Mouse (Mus musculus): Measurements from ENCODE around the gene Rbm45.
A peak's percentile ranks its signal among the peaks of the same experiment; 100 is the strongest.

Gene Rbm45

DNA sequence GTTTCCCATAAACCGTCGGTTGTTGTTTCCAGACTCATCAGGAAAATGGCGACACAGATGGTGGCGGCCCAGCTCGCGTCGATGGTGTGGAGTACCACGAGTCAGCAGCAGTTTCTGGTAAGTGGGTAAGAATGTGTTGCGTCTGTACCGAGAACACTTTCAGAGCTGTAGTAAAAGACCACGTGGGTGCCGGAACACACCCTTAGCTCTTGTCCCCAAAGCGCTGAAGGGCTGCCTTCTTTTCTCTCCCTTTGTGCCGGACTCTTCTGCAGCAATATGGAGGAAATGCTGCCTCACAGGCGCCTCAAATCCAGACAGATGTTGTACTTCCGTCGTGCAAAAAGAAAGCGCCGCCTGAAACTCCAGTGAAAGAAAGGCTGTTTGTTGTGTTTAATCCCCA is 8.9 kb downstream of the Rbm45 start:
- DNase-seq (ENCODE audit: low read depth, low spot score) = no peak

DNA sequence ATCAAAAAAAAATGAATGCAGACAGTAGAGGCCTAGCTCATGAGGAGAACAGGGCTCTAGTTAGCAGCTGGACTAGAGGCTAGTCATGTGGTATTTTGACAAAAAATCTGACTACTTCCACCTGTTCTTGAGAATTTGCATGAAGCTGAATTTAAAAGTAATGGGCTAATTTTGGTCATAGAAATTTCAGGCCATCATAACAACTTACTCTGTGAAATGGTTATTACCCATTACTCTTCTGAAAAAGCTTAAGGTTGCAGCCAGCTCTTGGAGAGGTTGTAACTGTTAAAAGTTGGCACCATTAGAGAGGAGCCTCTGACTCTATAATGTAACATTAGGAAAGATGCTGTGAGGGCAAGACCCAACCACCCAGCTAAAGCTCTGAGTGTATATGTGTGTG is 16.7 kb downstream of the Rbm45 start:
- no peak for DNase-seq (ENCODE audit: low read depth, low spot score)

DNA sequence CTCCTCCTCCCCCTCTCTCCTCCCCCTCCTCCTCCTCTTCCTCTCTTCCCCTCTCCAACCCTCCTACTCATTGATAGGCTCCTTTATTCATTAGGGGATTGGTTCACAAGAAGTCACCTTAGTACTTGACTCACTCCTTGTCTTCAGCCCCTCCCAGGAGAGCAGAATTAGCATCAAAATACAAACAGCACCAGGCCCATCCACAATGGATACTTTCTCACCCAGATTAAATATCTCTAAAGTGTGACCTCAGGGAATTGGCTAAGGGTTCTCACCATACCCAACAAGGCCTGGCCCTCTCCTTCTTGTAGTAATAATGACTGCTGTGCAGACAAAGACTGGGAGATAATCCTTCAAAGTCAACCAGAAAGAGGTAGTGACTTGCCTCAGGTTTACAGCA is 30.4 kb downstream of the Rbm45 start:
- no peak for DNase-seq (ENCODE audit: low read depth, low spot score)

DNA sequence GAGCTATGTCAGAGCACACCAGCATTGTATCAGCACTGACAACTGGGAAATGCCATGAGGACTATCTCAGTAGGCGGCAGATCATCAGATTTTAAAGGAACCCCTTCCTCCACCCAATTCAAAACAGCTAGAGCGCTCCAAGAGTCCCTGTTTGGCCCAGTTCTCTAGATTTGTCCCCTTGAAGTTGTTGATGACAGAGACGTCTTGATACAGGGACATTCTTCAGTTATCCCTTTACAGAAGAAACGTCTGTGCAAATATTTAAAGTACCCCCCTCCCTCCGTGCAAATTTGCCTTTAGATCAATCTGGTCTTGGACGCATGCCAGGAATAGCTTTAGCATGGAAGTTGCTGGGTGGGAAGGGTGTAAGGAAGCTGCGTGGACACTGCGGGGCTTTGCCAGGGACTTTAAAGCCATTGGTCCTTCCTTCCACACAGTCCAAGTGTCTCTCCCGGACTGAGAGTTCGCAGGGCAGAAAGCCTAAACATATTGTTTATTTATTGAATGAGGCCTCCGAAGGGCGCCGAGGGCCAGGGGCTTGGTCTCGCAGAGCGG is 35.9 kb downstream of the Rbm45 start:
- peak; percentile 10 for DNase-seq (ENCODE audit: low read depth, low spot score)

DNA sequence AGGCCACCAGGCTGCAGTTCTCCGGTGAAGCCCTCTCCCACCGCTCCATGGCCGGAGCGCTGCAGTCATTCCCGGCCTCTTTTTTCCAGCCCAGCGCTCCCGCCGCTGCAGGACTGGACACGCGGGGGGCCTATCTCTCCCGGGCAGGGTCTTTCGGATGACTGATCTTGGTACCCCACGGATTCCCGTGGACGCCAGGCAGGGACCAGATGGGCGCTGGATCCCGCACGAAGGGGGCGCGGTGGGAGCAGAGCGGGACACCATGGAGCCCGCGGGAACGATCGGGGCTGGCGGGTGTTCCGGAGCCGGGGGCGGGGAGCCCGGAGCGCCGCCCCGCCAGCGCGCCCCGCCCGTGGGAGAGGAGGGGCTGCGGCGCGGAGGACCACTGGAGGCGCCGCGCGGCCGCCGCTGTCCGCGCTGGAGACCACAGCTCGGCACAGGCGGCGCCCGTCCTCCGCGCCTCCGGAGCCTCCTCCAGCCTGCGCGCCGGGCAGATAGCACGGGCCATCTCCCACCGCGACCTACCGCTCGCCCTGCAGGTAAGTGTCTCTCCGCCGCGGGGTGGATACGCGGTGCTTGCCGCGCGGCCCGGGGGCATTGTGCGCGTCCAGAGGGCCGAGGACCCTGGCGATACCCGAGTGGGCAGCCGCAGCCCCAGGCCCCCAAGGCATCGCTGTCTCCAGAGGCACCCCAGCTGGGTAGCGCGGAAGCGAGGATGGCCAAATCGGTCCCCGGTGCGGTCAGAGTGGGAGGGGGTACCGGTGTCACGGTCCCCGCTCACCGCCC is 36.6 kb downstream of the Rbm45 start, which contains the start of gene Osbpl6:
Gene Osbpl6 (plus strand): TSS at position 358 of the 786 bp plus-strand sequence.
- DNase-seq (ENCODE audit: low read depth, low spot score) = peak; percentile 44

DNA sequence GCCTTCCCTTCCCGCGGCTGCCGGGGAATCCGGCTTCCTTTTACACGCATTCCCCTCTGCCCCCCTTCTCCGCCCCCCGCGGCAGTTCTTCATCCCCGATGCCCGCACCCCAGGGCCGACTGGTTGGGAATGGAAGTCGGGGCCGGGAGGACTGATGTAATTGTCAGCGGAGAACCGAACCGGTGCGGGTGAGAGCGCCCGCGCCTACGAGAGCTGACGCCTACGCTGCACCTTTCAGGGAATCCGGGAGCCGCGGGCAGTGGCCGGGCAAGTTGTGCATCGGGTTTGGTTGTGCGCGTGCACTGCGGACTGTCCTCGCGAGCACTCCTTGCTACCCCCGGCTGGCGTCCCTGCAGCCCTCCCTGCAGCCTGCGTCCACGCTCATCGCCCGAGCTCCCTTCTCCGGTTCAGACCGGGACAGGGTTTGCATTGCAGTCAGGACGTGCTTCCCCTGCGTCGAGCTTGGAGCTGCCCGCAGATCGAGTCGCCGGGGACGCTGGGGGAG is 37.2 kb downstream of the Rbm45 start:
- DNase-seq (ENCODE audit: low read depth, low spot score) = peak; percentile 35

DNA sequence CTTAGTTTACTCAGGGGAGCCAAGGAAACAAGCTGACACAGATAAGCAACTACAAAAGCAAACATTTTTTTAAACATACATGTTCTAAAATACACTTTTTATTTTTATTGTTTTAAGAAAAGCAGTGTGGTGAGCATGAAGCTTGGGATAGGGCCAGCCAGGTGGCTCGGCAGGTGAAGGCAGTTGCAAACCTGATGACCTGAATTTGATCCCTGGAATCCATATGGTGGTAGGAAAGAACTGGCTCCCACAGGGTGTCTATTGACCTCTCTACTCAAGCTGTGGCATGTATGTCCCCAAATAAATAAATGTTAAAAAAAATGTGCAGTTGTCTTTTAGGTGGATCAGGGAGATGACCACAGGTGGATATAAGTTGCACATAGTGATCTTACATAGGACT is 39.7 kb downstream of the Rbm45 start:
- DNase-seq (ENCODE audit: low read depth, low spot score) = no peak

DNA sequence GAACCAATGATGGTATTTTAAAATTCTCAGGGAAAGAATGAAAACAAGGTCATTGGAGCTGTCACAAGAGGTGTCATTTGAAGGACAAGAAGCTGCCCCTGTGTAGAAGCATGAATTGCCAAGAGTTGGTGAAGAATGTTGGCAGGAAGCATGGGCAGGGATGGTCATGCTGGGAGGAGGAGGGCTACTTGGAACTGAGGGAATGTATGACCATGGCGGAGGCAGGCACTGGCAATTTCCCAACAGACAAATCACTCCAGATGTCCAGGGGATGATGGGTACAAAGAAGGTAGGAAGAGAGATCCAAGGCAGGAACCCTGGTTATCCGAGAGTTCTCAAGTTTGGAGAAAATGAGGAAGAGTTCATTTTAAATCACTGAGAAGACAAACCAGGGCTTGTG is 40.2 kb downstream of the Rbm45 start:
- no peak for DNase-seq (ENCODE audit: low read depth, low spot score)

DNA sequence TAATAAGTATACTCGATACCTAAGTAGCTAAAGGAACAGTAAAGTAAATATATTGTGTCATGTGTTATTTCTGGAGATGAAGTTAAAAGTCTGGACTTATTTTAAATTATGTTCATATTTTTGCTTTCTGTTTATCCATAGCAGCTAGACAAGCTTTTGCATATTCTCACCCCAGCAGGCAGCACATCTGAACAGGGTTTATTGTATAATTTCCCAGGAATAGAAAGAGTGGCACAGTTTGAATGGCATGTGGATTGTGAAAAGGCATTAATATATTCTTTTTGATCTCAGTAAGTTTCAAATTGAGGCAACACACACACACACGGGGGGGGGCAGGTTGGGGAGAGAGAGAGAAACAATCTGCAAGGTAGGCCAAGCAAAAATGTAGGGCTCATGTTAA is 43.1 kb downstream of the Rbm45 start:
- DNase-seq (ENCODE audit: low read depth, low spot score) = no peak

DNA sequence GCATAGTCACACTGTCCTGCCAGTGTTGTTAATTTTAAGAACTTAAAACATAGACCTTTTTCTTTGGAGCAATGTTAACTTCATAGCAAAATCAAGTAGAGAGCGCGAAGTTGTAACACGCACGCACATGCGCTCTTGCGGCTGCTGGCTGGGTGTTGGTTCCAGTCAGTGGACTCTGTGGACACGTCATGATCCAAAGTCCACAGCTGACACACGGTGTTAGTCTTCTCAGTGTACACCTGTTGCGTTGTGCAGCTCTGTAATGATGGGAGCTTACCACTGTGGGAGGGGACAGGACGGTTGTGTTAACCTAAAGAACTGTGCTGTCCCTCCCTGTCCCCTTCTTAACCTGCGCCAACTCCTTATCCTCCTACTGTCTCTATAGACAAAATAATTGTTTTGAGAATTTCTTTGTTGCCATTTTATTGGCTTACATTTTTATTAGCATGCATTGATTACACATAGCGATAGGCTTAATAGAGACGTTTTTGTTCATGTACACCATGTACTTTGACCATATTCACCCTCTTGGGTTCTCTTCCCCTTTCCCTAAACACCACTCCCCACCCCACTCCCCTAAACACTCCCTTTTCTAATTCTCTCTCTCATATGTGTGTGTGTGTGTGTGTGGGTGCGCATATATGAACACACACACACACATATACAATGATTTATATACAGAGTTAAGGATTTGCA is 47.8 kb downstream of the Rbm45 start:
- no peak for DNase-seq (ENCODE audit: low read depth, low spot score)

DNA sequence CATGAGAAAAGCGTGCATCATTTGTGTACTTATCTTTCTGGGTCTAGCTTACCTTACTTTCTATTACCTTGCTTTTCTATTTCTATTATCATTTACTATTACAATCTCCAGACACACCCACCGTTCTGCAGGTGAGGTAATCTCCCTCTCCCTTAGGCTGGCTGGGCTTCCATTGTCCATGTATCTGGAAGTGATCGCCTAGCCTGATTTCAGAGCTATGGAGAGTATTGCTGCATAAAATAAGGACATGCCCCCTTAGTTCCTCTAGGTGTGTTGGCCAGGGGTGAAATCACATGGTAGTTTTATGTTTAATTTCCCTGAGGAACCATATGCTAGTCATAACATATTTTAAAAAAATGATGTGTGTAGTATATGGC is 48.3 kb downstream of the Rbm45 start:
- no peak for DNase-seq (ENCODE audit: low read depth, low spot score)

DNA sequence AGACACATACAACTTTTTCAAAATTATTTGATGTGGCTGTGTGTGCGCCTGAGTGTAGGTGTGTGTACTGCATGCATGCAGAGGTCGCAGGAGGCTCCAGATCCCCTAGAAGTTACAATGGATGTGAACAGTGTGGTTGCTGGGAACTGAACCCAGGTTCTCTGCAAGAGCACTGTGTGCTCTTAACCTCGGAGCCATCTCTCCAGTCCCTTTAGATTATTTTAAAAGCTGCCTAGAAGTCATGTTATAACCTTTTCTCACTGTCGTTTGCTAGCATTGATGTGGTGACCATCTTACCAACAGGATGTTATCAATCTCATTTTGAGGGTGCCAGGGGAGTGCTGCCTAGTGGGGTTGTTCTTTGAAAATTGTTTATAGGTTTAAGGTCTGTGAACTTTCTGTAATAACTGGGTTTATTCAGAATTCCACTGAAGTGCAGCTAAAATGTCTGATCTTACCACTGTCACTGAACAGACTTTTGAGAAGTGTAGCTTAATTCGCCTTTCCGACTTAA is 51.7 kb downstream of the Rbm45 start:
- DNase-seq (ENCODE audit: low read depth, low spot score) = peak; percentile 4

DNA sequence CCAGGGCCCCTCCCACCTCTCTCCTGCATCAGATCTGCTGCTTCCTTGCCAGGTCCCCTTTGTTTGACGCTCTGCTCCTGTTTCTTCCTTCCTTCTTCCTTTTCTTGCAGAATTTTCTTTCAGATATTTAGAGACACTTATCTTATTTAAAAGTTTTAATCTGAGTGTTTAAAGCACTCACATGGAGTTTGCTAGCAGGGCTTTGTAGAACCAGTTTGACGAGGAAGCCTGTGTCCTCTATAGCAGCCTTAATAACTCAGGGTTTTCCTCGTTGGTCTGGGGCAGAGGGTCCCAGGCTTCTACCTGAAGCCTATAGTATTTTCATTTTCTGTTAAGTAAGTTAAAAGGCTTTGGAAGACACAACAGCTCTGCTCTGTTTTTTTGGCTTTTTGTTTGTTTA is 57.0 kb downstream of the Rbm45 start:
- no peak for DNase-seq (ENCODE audit: low read depth, low spot score)

DNA sequence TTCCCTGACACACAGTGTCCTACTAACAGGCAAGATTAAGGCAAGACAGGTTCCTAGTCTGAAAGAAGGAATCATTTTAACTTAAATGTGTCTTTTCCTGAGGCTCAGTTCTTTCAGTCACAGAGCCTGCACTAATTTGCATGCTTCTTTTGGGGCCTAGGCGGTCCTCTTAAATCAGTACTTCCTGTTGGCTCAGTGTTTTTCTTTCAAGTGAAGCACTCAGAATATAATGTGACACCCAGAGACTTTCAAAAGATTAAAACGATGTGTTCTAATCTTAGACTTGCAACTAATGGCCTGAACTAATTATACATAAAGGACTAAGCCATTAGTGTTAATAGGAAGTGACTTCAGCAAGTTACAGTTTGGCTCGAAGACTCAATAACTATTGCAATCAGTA is 59.5 kb downstream of the Rbm45 start:
- DNase-seq (ENCODE audit: low read depth, low spot score) = peak; percentile 4

DNA sequence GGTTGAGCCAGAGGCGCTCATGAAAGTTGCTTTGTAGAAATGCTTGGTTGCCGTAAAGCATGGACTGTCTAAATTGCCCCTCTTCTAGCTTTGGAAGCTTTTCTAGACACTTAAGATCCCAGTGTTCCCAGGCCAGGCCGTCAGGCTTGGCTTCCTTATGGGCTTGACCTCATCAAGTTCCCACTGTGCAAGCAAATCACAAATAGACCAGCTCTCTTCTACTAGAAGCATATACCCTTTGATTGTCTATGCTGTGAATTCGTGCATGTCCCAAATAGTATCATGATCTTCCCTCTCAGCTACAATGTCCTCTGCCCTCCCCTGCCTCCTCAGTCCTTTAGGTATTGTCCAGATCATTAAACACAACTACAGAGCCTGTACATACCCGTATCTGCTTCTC is 60.1 kb downstream of the Rbm45 start:
- no peak for DNase-seq (ENCODE audit: low read depth, low spot score)

DNA sequence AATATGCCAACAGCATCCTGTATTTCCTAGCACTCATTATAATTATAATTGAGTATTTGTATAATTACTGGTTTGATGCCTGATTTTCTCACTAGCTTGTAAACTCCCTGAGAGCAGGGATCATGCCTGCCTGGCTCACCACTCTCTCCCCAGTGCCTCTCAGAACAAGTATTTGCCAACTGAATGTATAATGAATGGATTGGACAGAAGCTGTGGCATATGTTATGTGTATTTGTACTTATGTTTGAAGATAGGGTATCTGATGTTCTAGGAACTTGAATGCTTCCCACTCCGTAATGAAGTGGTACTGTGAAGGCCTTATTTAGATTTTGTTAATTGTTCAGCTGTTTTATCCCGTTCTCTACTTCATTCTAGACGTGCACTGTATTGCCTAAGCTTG is 60.8 kb downstream of the Rbm45 start:
- DNase-seq (ENCODE audit: low read depth, low spot score) = no peak
